Mouse (Mus musculus) subcutaneous adipose tissue, adult 2 months (tissue): Measurements from ENCODE around the gene Rag2. TPM values are rescaled to one million over a fixed set of nuclear protein-coding genes. Genes with fewer than 3 reads are reported as not detected.

ENCODE experiments used
- polyA plus RNA-seq: library from polyadenylated mRNA; depleted of rRNA; stranded (reverse); fragments of >200 nt; gene quantifications from 2 replicates; pipeline ENCODE4 v1.2.3, GENCODE M21; 2012; ENCODE audit warnings: low replicate concordance; rRNA removed

The Rag2 gene
- not detected in 2 replicates for polyA plus RNA-seq

GRCm38 (mm10) chr2:101624526-101624925 is at the start of gene Rag2:
Rag2 (plus strand) TSS chr2:101624718.

GRCm38 (mm10) chr2:101649114-101649671 is 24.7 kb downstream of the Rag2 start, which contains the start of the genes Rag1 and B230118H07Rik:
Rag1 (minus strand) TSS chr2:101649501.
B230118H07Rik (minus strand) TSS chr2:101649532.

GRCm38 (mm10) chr2:101678236-101679021 is 53.9 kb downstream of the Rag2 start, which contains the start of gene Traf6:
Traf6 (plus strand) TSS chr2:101678429.

Other genes with a start within 250 kb of the Rag2 start
- gene Rag1, start 24.8 kb downstream of the Rag2 start, polyA plus RNA-seq, result 0.01 and 0.04 TPM in 2 replicates
- 6.0 and 10.0 TPM in 2 replicates for gene B230118H07Rik, start 24.8 kb downstream of the Rag2 start, polyA plus RNA-seq
- 8.7 and 14.4 TPM in 2 replicates for gene Traf6, start 53.7 kb downstream of the Rag2 start, polyA plus RNA-seq